ENCODE assay signal across 24 mouse cellular contexts in genomic region chr5:27191242-27191969, GRCm38 (mm10).
DNase-seq lines count a peak whose midpoint lies in the region; ATAC-seq and TF ChIP-seq lines count a peak whose summit lies in the region.
"Had no signal": no experiment of that assay in that cellular context is flagged by ENCODE, and none has a peak within 500 bp of the region (broad histone marks: within the 10 kb centered on the region; RNA-seq: fewer than 3 reads in every experiment).

No protein-coding gene starts in this region.

- H3K4me2 ChIP-seq in hindbrain, embryonic 13.5 days, result no peak overlapping the region
- no peak overlapping the region for H3K4me2 ChIP-seq in hindbrain, postnatal 0 days (ENCODE audit: low read depth, low read length)
- no peak overlapping the region for H3K4me2 ChIP-seq in neural tube, embryonic 13.5 days
- H3K4me2 ChIP-seq in hindbrain, embryonic 16.5 days (ENCODE audit: low read length), result no peak overlapping the region
- H3K4me2 ChIP-seq: embryonic facial prominence, embryonic 13.5 days; heart, embryonic 11.5 days; kidney, embryonic 15.5 days; limb, embryonic 13.5 days; liver, embryonic 13.5 days had no signal

- H3K27me3 ChIP-seq in hindbrain, embryonic 13.5 days, result no peaks in the 10 kb centered on the region
- H3K27me3 ChIP-seq in hindbrain, postnatal 0 days (ENCODE audit: insufficient read depth, low read length), result no peaks in the 10 kb centered on the region
- H3K27me3 ChIP-seq in neural tube, embryonic 13.5 days, result no peaks in the 10 kb centered on the region
- no peaks in the 10 kb centered on the region for H3K27me3 ChIP-seq in hindbrain, embryonic 16.5 days (replicated peaks; ENCODE audit: control insufficient read depth, insufficient read depth, low read length)
- H3K27me3 ChIP-seq: embryonic facial prominence, embryonic 13.5 days; kidney, embryonic 15.5 days; limb, embryonic 13.5 days; liver, embryonic 13.5 days had no signal

- peaks cover 11% of the 10 kb centered on the region for H3K4me1 ChIP-seq in hindbrain, embryonic 13.5 days (replicated peaks)
- H3K4me1 ChIP-seq in hindbrain, postnatal 0 days (ENCODE audit: insufficient read depth, low read length), result peaks cover 7% of the 10 kb centered on the region; the same call in 1 of the 2 replicates
- H3K4me1 ChIP-seq in neural tube, embryonic 13.5 days (replicated peaks), result peaks cover 10% of the 10 kb centered on the region
- no peaks in the 10 kb centered on the region for H3K4me1 ChIP-seq in hindbrain, embryonic 16.5 days (ENCODE audit: control insufficient read depth, insufficient read depth, low read depth, low read length)
- H3K4me1 ChIP-seq: embryonic facial prominence, embryonic 13.5 days; kidney, embryonic 15.5 days; limb, embryonic 13.5 days; liver, embryonic 13.5 days had no signal

- DNase-seq in hindbrain, postnatal 0 days (ENCODE audit: low spot score), result no peak
- no peak for DNase-seq in neural tube, embryonic 10.5 days (ENCODE audit: extremely low spot score, low spot score)
- DNase-seq in retina, postnatal 1 day, result peak; percentile 3
- DNase-seq in kidney, adult 9 months, result no peak
- DNase-seq in spleen, adult 12 weeks (ENCODE audit: low spot score), result no peak
- DNase-seq: adrenal gland, adult 8-10 months; cerebellum, adult 2 months; cerebellum, postnatal 36 days; embryo, embryonic 11 days; gastrocnemius, postnatal 10 days; kidney, postnatal 36 days; liver, embryonic 13.5 days; lung, adult 2 months; thymus, postnatal 14 days had no signal

- H3K4me3 ChIP-seq in hindbrain, embryonic 13.5 days, result no peak overlapping the region
- no peak overlapping the region for H3K4me3 ChIP-seq in hindbrain, postnatal 0 days (ENCODE audit: low read length)
- no peak overlapping the region for H3K4me3 ChIP-seq in neural tube, embryonic 13.5 days
- H3K4me3 ChIP-seq in hindbrain, embryonic 16.5 days (ENCODE audit: low read length), result no peak overlapping the region
- H3K4me3 ChIP-seq: embryonic facial prominence, embryonic 13.5 days; erythroblast, embryonic 14.5 days; kidney, embryonic 15.5 days; limb, embryonic 13.5 days; liver, embryonic 13.5 days had no signal

- peak overlapping the region; percentile 66 for H3K27ac ChIP-seq in hindbrain, embryonic 13.5 days
- H3K27ac ChIP-seq in hindbrain, postnatal 0 days, result no peak overlapping the region
- H3K27ac ChIP-seq in neural tube, embryonic 13.5 days (replicated peaks), result peak overlapping the region; percentile 42; the same call in 1 of the 2 replicates
- H3K27ac ChIP-seq in hindbrain, embryonic 16.5 days (ENCODE audit: low read depth, low read length), result no peak overlapping the region
- H3K27ac ChIP-seq: embryonic facial prominence, embryonic 13.5 days; kidney, embryonic 15.5 days; limb, embryonic 13.5 days; liver, embryonic 13.5 days had no signal

- no peak overlapping the region for H3K9ac ChIP-seq in hindbrain, embryonic 13.5 days
- H3K9ac ChIP-seq in hindbrain, postnatal 0 days (replicated peaks; ENCODE audit: low read length), result no peak overlapping the region
- H3K9ac ChIP-seq in neural tube, embryonic 13.5 days, result no peak overlapping the region
- no peak overlapping the region for H3K9ac ChIP-seq in hindbrain, embryonic 16.5 days (ENCODE audit: low read depth, low read length)
- H3K9ac ChIP-seq: embryonic facial prominence, embryonic 13.5 days; kidney, embryonic 15.5 days; limb, embryonic 13.5 days; liver, embryonic 13.5 days had no signal

- no peak for TF ChIP-seq CTCF in hindbrain, postnatal 0 days (IDR thresholded peaks at IDR 0.05; ENCODE audit: low read depth)

- ATAC-seq in hindbrain, embryonic 13.5 days (ENCODE audit: low FRiP score), result peak; percentile 65
- ATAC-seq in hindbrain, postnatal 0 days, result no peak
- peak; percentile 77 for ATAC-seq in neural tube, embryonic 13.5 days (ENCODE audit: low read depth)
- peak; percentile 42 for ATAC-seq in hindbrain, embryonic 16.5 days
- ATAC-seq: activated CD4-positive, CD25-positive, alpha-beta regulatory T cell, adult 4 months; intestine, embryonic 16.5 days had no signal

- H3K36me3 ChIP-seq in hindbrain, embryonic 13.5 days, result no peaks in the 10 kb centered on the region
- no peaks in the 10 kb centered on the region for H3K36me3 ChIP-seq in hindbrain, postnatal 0 days (ENCODE audit: insufficient read depth, low read length)
- H3K36me3 ChIP-seq in neural tube, embryonic 13.5 days, result no peaks in the 10 kb centered on the region
- no peaks in the 10 kb centered on the region for H3K36me3 ChIP-seq in hindbrain, embryonic 16.5 days (ENCODE audit: control insufficient read depth, insufficient read depth, low read length)
- H3K36me3 ChIP-seq: embryonic facial prominence, embryonic 13.5 days; kidney, embryonic 15.5 days; limb, embryonic 13.5 days; liver, embryonic 13.5 days had no signal

- H3K9me3 ChIP-seq in hindbrain, embryonic 13.5 days, result no peaks in the 10 kb centered on the region
- H3K9me3 ChIP-seq in hindbrain, postnatal 0 days (ENCODE audit: low read length), result no peaks in the 10 kb centered on the region
- no peaks in the 10 kb centered on the region for H3K9me3 ChIP-seq in neural tube, embryonic 13.5 days
- no peaks in the 10 kb centered on the region for H3K9me3 ChIP-seq in hindbrain, embryonic 16.5 days (ENCODE audit: control insufficient read depth, low read length)
- H3K9me3 ChIP-seq: embryonic facial prominence, embryonic 13.5 days; kidney, embryonic 15.5 days; limb, embryonic 13.5 days; liver, embryonic 13.5 days had no signal

- 39% methylated on average over 5 of the region's 5 CpGs for whole genome bisulfite sequencing in hindbrain, embryonic 13.5 days
- 42% methylated on average over 5 of the region's 5 CpGs for WGBS in hindbrain, postnatal 0 days
- 47% methylated on average over 5 of the region's 5 CpGs for WGBS in neural tube, embryonic 13.5 days
- 46% methylated on average over 5 of the region's 5 CpGs for WGBS in hindbrain, embryonic 16.5 days

Comparison
In these comparisons a context has a peak if more than half of its experiments do, and no peak if none do; other contexts are left out.
1. H3K27ac ChIP-seq: peak in hindbrain, embryonic 13.5 days (single experiment) and neural tube, embryonic 13.5 days (single experiment); none in hindbrain, postnatal 0 days (single experiment) and hindbrain, embryonic 16.5 days (single experiment).